Mouse (Mus musculus): Measurements from ENCODE around the gene Zfp408.

GRCm38 (mm10) chr2:91636229-91636628 is 13.4 kb downstream of the Zfp408 start, which contains the start of gene F2:
- TF ChIP-seq CTCF (IDR thresholded peaks at IDR 0.05; ENCODE audit: borderline replicate concordance, control insufficient read depth, extremely low read depth, insufficient read depth, low read length, poor library complexity) (no peak), POLR2A (IDR thresholded peaks at IDR 0.05; ENCODE audit: control insufficient read depth, extremely low read depth, insufficient read depth, low read length, poor library complexity) (no peak)

Data from thymus, adult 2 months (tissue).